Mouse (Mus musculus): ENCODE measurements around the gene Zbtb5.
A peak's percentile ranks its signal among the peaks of the same experiment; 100 is the strongest.
"Not testable (repeated sequence)": the region's sequence is repeated elsewhere in the genome, so short reads cannot be mapped to it uniquely, and the experiment has no call there.

Gene Zbtb5

DNA sequence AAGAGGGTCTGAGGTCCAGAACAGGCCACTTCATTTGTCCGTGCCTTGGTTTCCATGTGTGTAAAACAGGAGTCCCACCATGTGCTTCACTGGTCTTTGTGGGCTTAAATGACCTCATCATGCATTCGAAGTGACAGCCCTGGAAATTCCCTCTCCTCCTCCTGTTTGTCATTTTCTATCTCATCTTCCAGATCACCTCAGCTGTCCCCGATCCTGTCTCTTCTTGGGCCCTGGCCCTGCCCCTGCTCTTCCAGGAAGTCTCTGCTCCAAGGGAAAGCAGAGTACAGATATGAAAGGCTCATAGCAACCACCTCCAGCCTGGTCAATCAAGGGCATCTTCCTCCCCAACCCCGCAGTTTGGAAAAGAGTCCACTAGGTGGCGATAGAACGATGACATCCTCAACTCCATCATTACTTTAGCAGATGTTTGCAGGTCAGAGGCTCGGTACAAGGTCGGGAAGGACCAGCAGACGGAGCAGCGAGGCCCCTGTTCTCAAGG lies 41.6 kb downstream of the Zbtb5 start:
- DNase-seq (ENCODE audit: low read depth, low spot score) = peak; percentile 62

DNA sequence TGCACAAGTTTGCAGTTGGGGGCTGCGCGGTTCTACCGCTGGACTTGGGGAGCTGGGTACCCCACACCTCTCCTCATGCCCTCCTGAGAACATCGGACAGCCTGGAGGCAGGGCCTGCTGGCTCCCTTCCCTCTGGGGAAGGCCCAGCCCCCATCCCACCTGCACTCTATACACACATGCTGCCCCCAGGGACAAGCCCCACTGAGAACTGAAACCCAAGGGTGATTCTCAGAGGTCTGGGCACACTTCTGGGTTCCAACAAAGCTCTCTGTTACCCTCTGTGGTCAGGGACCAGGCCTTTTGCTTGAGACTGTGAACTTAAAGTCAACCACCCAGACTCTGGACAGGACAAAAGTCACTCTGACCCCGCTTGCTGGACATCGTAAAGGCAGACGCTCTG lies 42.2 kb downstream of the Zbtb5 start:
- no peak for DNase-seq (ENCODE audit: low read depth, low spot score)

GRCm38 (mm10) chr4:44967402-44967801 lies 44.8 kb downstream of the Zbtb5 start:
- no peak for DNase-seq (ENCODE audit: low read depth, low spot score)

GRCm38 (mm10) chr4:44965736-44966135 lies 46.5 kb downstream of the Zbtb5 start:
- no peak for DNase-seq (ENCODE audit: low read depth, low spot score)

GRCm38 (mm10) chr4:44965175-44965574 lies 47.0 kb downstream of the Zbtb5 start:
- no peak for DNase-seq (ENCODE audit: low read depth, low spot score)

GRCm38 (mm10) chr4:44963156-44963555 lies 49.1 kb downstream of the Zbtb5 start:
- no peak for DNase-seq (ENCODE audit: low read depth, low spot score)

DNA sequence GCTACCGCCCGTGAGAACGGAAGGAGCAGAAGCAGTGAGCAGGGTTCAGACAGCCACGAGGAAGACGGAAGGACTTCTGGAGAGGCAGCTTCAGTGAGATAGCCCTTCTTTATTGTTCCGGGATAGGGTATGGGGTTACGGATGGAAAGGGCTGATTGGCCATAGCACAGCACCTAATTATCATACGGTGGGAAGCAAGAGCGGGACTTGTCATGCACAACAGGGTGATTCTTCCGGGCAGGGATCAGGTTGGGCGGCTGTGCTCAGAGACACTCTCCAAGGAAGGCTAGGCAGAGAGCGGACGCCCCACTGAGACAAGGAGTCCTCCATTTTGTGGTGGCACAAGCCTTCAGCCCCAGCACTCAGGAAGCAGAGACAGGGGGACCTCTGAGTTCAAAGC lies 53.0 kb downstream of the Zbtb5 start:
- no peak for DNase-seq (ENCODE audit: low read depth, low spot score)

DNA sequence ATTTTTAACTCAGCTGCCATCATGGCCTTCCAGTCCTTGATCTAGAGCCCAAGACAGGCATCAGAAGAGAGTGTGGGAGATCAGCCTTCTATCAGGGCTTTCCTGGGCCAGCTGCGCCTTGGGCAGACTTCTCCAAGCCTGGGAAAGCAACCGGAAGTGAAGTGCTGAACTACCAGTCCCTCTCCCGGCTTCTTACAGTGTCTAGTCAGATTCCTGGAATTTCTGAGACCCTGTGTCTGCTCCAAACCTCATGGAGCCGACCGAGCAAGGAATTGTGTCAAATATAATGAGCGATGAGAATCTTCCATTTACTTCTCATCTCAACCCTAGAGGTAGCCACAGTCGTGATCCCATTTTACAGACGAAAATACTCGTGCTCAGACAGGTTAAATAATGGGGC lies 53.4 kb downstream of the Zbtb5 start:
- DNase-seq (ENCODE audit: low read depth, low spot score) = no peak

GRCm38 (mm10) chr4:44953041-44953440 lies 59.2 kb downstream of the Zbtb5 start:
- DNase-seq (ENCODE audit: low read depth, low spot score) = no peak

GRCm38 (mm10) chr4:44948314-44948713 lies 63.9 kb downstream of the Zbtb5 start:
- DNase-seq (ENCODE audit: low read depth, low spot score) = no peak

DNA sequence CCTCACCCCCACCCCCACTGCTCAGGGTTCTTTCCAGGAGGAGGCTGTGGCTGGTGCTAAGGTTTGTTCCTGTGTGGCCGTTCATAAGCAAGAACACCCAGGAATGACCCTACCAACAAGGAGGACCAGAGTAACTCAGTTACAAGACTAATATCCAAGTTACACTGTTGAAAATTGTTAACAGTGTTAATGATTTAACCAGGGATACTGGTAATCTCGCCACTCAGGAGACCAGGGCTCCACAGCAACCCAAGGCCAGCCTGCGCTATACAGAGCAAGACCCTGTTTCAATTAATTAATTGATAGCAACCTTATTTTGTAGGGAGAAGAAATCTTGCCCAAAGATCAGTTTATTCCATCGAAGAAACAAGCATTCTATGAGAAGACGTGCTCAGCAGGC lies 64.7 kb downstream of the Zbtb5 start:
- no peak for DNase-seq (ENCODE audit: low read depth, low spot score)

DNA sequence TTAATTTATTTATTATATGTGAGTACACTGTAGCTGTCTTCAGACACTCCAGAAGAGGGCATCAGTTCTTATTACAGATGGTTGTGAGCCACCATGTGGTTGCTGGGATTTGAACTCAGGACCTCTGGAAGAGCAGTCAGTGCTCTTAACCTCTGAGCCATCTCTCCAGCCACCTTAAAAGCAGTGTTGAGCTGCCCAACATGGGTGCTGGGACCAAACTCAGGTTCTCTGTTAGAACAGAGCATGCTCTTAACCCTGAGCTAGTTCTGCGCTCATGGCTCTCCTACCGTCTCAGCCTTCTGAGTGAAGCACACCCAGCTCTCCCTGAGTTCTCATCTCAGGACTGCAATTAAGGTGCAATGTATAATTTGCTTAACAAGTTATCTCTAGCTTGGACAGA lies 66.1 kb downstream of the Zbtb5 start:
- not testable (repeated sequence) for DNase-seq (ENCODE audit: low read depth, low spot score)

GRCm38 (mm10) chr4:44944426-44945075 lies 67.7 kb downstream of the Zbtb5 start:
- DNase-seq (ENCODE audit: low read depth, low spot score) = no peak

GRCm38 (mm10) chr4:44943480-44943879 lies 68.7 kb downstream of the Zbtb5 start:
- no peak for DNase-seq (ENCODE audit: low read depth, low spot score)

GRCm38 (mm10) chr4:44942237-44942636 lies 70.0 kb downstream of the Zbtb5 start:
- no peak for DNase-seq (ENCODE audit: low read depth, low spot score)

Measured in brain, adult 2 months (tissue).